Mouse (Mus musculus): Measurements from ENCODE around the gene Apoe. TPM values are rescaled to one million over a fixed set of nuclear protein-coding genes. Genes with fewer than 3 reads are reported as not detected.

The Apoe gene
- total RNA-seq, 1 experiment from 2014 or later = 6,582 TPM

DNA sequence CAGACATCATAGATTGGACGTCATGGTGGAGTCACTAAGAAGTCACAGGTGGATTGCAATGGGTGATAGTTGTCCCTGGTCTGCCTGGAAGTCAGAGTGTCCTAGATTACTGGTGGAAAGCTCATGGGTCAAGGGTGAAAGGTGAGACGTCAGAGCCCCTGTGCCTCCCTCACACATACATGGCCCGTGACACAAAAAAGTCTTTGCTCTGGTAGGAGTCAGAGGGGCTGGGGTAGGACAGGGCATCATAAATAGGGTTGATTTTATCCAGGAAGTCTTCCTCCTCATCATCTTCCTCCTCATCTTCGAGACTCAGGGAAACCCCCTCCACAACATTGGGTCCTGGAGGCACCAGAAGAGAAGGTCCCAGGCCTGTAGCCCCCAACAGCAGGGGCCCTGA is 18.4 kb upstream of the Apoe start:
- ATAC-seq (replicated peaks; ENCODE audit: insufficient number of reproducible peaks, low FRiP score, low TSS enrichment, poor library complexity, severe bottlenecking) = no peak

DNA sequence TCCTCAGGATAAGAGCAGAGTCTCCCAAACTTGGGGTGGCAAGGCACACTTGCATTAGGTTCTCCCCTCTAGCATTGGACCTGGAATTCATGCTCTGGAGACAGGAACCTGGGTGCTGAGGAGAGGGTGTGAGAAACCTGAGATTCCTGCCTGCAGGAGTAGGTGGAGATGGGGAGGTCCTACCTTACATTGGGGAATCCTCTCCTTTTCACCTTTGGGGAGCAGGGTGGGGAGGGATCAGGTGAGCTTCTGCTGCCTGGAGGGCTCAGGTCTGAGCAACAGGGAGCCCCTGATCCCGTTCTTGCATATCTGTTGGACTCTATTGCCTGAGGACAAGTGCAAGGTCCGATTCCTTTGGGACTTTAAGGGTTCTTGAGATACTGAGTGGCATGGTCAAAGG is 17.8 kb upstream of the Apoe start:
- no peak for ATAC-seq (replicated peaks; ENCODE audit: insufficient number of reproducible peaks, low FRiP score, low TSS enrichment, poor library complexity, severe bottlenecking)

DNA sequence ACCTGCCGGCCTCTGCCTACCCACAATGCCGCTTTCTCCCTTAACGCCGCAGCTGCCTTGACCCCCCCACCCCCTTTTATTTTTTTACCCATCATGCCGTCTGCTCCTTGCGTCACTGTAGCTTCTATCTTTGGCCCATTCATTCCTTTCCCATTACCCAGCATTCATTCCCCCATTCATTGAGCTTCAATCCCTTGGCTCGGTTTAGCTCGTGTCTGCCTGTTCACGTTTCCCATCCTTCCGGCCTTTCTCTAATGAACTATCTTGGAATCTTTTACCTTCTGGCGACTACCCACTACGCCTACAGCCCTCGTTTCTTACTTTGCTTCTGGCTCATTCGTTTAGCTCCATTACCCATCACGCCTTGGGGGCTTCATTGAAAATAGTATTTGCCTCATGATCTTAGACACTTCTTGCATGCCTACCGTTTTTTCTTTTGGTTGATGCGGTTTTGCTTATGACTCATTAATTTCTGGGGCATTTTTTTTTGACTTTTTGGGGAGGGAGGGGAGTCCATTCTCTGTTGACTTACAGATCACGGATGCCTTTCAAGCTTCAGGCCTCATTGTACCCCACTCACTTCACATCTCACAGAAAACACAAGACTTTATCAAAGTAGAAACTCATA is 17.2 kb upstream of the Apoe start:
- no peak; the same call in 1 of the 2 replicates for ATAC-seq (replicated peaks; ENCODE audit: insufficient number of reproducible peaks, low FRiP score, low TSS enrichment, poor library complexity, severe bottlenecking)

DNA sequence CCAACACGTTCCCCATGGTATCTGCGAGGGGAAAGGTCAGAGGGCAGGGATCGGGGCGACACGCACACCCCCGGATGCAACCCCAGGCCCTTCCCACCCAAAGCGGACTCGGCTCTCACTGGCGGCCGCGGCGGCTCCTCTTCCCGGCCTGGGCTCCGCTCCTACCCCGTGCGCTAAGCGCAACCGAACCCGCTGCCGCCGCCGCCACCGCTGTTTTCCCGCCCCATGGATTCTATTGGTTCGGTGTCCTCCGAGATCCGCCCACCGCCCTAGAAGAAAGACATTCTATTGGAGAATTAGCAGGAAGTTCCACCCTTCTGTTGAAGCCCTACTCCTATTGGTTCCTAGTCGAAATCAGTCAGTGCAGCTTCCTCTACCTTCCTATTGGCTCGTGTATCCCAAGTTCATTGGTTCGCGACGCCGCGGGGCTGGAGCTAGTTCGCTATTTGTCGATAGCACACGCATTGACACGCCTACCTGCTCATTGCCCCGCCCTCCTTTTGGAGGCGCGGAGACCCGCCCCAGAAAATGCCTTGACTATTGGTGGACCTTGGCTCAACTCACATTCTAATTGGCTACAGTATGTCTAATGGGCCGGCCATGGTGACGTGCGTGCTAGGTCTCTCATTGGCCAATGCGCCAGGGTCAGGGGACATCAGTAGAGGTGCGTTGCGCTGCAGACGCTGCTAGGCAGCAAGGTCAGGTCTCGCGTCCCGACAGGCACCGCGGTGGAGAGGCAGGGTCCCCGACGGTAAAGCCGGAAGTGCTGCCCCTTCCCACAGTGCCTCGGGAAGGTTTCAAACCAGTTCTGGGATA is 16.5 kb upstream of the Apoe start, which contains the start of gene Tomm40:
Gene Tomm40, minus strand, starts transcription at position 200 of the 816 bp plus-strand sequence.
- ATAC-seq (replicated peaks; ENCODE audit: insufficient number of reproducible peaks, low FRiP score, low TSS enrichment, poor library complexity, severe bottlenecking) = peak; percentile 92

DNA sequence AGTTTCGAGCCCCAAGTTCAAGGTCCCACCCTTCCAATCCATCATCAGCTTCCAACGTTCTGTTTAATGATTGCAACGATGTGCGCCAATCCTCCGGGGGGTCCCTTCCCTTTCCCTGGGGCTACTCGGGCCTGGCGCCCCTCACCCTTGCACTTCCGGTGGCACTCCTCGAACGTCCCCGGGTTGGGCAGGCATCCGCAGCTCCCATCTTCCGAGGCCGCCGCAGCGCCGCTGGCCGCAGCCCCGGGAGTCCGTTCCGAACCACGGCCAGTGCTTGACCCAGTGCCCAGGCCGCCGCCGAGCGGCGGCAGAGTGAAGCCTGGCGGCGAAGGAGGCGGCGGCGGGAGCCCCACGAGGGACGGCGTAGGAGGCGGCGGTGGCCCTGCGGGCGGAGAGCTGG is 15.8 kb upstream of the Apoe start:
- ATAC-seq (replicated peaks; ENCODE audit: insufficient number of reproducible peaks, low FRiP score, low TSS enrichment, poor library complexity, severe bottlenecking) = no peak

DNA sequence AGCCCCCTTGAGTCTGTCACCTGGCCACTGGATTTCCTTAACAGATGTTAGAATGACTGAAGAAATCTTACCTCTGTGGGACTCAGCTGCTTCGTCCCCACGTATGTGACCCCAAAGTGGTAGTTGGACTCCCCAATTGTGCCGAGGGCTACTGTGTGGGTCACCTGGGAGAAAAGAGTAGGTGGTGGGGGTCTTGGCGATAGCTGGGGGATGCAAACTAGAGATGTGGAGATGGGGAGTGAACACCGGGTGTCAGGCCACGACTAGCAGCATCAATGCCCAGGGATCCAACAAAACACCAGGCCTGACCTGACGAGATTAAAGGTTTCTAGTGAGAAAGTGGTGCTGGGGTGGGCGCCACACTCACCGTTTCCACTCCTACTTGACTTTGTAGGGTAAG is 14.6 kb upstream of the Apoe start:
- no peak for ATAC-seq (replicated peaks; ENCODE audit: insufficient number of reproducible peaks, low FRiP score, low TSS enrichment, poor library complexity, severe bottlenecking)

DNA sequence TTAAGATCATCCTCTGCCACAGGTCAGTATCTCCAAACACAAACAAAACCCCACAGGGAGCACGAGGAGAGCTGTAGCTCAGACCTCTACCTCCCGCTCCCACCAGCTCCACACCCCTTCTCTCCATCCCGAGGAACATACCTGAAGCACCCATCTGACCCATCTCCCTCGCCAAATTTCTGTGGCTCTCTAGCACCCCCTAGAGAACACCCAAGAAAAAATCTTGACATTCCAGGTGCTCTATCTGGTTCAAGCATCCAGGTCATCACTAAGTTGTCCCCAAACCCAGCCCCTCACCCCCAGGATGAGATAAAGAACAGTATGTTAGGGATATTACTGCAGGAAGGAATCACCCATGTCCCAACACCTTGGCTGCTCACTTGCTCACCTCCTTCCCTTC is 14.2 kb upstream of the Apoe start:
- no peak for ATAC-seq (replicated peaks; ENCODE audit: insufficient number of reproducible peaks, low FRiP score, low TSS enrichment, poor library complexity, severe bottlenecking)

DNA sequence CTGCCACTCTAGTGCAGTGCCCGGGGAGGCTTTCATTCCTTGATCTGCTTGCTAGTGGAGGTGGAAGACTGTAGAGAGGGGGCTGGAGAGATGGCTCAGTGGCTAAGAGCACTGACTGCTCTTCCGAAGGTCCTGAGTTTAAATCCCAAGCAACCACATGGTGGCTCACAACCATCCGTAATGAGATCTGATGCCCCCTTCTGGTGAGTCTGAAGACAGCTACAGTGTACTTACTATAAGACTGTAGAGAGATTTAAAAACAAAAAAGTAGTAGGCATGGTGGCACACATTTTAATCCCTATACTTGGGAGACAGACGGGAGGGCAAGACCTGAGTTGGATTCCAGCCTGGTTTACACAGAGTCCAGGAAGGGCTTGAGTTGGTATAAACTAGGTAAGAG is 13.4 kb upstream of the Apoe start:
- no peak for ATAC-seq (replicated peaks; ENCODE audit: insufficient number of reproducible peaks, low FRiP score, low TSS enrichment, poor library complexity, severe bottlenecking)

DNA sequence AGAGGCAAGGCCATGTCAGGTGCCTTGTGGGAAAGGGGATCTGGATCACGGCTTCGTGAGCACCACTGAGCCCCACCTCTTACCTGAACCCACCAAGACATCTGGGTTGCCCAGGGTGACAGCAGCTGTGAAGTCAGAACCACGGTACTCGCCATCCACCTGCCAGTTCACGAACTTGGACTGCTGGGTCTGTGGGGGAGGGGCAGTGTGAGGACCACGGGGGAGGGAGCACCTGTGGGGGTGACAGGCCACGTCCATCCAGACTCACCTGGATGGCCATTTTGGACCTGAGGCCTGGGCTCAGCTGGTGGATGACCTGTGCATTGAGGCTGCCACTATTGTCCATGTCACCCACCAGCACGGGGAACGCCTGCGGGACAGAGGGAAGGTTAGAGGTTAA is 11.7 kb upstream of the Apoe start:
- no peak for ATAC-seq (replicated peaks; ENCODE audit: insufficient number of reproducible peaks, low FRiP score, low TSS enrichment, poor library complexity, severe bottlenecking)

DNA sequence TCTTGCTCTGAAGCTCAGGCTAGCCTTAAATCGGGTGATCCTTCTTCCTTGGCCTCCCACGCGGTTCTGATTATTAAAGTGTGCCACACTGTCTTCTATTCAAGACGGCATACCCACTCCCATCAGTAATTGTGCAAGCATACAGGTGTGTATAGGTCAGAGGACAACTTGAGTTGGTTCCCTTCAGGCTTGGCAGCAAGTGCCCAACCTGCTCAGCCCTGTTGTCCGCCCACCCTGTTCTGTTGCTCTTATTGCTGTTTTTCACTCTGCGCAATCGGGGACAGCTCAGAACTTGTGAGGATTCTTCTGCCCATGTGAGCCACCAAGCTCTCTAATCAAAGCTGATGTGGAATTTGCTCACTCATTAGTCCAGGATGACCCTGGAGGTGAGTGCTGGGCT is 6.3 kb upstream of the Apoe start:
- no peak for ATAC-seq (replicated peaks; ENCODE audit: insufficient number of reproducible peaks, low FRiP score, low TSS enrichment, poor library complexity, severe bottlenecking)

DNA sequence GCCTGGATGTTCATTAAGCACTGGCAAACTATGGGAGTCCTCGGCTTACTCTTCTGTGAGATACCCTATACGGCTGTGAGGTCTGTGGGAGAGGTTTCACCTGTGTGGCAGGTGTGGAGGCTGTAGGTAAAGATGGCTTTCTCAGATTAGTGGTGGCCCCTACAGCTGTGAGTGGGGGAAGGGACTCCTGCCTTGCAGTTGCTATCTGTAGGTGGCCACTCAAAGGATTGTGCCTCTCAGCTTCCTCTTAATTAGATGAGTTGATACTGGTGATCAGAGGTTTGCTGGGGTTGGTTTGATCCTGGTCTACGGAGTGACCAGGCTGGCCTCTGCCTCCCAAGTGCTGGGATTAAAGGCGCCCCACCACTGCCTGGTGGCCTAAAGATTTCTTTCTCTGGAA is 5.5 kb upstream of the Apoe start:
- ATAC-seq (replicated peaks; ENCODE audit: insufficient number of reproducible peaks, low FRiP score, low TSS enrichment, poor library complexity, severe bottlenecking) = no peak

DNA sequence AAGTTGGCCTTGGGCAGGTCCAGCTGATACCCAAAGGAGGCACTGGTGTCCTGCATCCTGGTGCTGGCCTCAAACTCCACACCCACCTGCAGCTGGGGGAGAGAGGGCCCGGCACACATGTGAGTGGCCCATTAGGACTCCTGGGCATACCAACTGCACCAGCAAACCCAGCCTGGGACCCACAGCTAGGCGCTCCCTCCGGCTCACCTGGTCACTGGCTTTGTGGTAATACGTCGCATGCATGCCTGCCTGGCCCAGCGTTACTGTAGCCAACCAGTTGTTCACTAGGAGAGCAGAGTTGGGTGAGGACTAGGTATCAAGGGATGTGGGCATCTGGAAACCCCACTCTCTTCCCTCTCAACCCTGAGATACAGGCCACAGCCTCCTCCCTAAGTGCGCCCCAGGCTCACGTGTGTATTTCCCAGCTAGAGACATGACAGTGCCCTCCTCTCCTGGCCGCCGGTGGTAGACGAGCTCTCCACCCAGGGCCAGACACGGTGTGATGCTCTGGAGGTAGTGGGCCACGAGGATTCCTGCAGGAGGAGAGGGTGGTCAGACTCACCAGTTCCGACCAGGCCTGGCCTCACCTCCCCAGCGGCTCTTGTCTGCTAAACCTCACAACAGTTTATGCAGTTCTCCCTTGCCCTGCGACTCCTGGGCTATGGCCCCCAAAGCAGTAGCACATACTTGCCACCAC is 4.0 kb upstream of the Apoe start:
- no peak for ATAC-seq (replicated peaks; ENCODE audit: insufficient number of reproducible peaks, low FRiP score, low TSS enrichment, poor library complexity, severe bottlenecking)

DNA sequence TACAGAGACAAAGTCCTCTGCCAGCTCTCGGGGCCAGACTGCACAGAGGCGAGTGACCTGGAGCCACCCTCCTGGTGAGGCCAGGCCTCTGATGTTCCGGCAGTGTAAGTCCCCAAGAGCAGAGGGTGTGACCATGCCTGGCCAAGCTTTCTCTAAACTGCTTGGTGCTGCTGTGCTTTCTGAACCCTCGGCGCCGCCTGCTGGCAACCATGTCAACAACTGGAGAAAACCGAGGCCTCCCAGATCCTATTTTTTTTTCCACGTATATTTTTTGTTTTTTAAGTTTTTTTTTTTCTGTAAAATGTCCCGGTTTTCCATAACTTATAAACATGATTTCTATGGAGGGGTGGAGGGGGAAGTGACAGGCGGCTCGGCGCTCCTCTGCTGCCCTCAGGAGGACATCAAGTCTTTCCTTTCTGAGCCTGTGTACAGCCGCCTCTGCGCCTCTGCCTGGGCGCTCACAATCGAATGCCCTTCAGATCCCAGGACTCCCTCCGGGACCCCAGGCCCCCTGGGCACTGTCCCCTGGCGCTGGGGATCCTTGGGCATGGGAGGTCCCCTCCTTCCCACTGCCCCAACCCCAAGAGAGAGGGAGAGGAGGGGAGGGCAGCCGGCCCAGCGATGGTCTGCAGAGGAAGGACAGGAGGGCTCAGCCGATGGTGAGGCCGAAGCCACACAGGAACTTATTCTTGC is 2.2 kb upstream of the Apoe start:
- peak; percentile 44 for ATAC-seq (replicated peaks; ENCODE audit: insufficient number of reproducible peaks, low FRiP score, low TSS enrichment, poor library complexity, severe bottlenecking)

DNA sequence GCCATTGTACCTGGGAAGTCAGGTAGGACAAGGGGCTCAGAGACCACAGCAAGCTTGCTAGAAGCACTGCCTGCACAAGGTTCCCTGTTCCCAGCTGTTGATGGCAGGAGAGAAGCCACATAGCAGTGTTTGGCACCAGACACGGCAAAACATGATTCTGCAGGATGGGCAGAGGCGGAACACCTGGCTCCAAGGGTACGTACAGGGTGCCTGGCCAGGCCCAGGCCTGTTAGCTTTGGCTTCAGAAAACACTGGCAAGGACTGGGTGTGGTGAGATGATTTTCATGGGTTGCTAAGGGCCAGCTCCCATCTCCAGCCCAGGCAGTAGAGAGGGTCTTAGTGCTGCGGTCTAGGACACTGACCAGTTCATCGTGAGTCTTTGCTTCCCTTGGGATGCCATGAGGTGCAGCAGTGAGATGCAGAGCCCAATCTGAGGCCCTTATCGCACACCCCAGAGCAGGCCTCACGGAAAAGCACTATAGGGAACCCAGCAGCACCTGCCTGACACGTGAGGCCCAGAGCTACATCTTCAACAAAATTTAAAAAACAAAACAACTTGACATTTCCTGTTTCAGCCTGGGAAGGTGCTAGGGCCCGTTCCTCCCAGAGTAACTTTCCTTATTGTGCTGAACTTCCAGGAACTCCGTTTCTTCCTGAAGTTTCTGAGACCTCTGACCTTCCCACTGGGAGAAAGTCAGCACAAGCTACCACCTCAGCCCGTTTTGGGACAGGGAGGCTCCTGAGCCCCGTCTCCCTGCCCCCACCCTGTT is 1.5 kb upstream of the Apoe start:
- no peak for ATAC-seq (replicated peaks; ENCODE audit: insufficient number of reproducible peaks, low FRiP score, low TSS enrichment, poor library complexity, severe bottlenecking)

DNA sequence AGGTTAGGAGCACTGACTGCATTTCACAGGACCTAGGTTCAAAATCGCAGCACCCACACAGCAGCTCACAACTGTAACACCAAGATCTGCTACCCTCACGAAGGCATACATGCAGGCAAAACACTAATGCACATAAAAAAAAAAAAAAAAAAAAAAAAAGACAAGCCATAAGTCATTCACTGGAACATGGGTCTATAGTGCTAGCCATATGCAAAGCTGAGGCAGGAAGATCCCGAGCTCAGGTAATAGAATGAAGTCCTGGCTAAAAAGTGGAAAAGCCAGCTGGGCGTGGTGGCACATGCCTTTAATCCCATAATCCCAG is 800 bp upstream of the Apoe start:
- no peak for ATAC-seq (replicated peaks; ENCODE audit: insufficient number of reproducible peaks, low FRiP score, low TSS enrichment, poor library complexity, severe bottlenecking)

DNA sequence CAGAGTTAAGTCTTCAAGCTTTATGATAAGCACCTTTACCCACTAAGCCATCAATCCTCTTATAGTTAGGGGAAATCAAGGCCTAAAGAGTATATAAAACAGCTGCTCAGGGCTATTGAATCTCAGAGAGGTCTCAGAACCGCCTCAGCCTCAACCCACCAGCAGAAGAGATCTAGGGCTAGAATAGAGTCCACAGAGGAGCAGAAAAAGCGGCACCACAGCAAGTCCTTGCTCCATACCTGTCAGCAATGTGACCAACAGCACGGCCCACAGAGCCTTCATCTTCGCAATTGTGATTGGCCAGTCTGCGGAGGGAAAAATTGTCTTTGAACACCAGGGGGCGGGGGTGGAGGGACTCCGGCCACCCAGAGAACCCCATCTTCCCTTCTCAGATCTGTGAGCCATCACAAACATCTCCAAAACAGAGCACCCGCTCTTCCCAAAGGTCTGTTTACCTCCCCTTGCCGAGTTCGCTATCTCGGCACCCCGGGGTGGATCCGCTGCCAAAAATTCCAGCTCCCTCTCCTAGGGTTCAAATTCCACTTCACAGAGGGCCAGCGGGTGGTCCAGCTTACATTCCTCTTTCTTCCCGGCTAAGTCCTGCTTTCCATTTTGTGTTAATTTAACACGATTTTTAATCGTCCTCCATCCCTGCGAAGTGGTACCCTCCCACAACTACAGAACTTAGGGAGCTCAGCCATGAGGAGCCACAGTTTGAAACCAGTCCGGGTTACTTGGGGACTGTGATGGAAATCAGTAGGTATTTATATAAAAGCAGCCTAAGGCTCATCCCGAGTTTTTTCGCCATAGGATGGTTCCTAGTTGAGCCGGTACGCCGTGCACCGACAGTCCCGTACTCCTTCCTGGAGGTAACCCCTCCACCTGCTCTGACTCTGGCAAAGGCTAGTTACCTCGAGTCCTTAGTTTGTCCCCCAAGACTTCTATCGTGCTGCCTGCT is 760 bp downstream of the Apoe start:
- peak; percentile 29 for ATAC-seq (replicated peaks; ENCODE audit: insufficient number of reproducible peaks, low FRiP score, low TSS enrichment, poor library complexity, severe bottlenecking)

DNA sequence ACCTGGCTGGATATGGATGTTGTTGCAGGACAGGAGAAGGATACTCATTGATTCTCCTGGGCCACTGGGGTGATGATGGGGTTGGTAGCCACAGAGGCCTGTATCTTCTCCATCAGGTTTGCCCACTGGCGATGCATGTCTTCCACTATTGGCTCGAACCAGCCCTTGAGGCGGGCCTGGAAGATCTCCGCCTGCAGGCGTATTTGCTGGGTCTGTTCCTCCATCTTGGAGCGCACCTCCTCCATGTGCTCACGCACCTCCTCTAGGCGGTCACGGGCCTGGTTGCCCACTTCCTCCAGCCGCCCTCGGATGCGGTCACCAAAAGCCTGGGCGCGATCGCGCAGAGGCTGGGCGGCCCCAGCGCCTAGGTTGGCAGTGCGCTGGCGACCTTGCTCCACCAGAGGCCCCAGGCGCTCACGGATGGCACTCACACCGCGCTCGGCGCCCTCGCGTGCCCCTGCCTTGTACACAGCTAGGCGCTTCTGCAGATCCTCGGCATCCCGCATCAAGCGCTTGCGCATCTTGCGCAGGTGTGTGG is 2.6 kb downstream of the Apoe start:
- no peak for ATAC-seq (replicated peaks; ENCODE audit: insufficient number of reproducible peaks, low FRiP score, low TSS enrichment, poor library complexity, severe bottlenecking)

All from monocyte, adult 5-6 weeks (primary cell).